ENCODE assay signal across 17 mouse cellular contexts in genomic region chr5:123347985-123348384, GRCm38 (mm10). TPM values are rescaled to one million over a fixed set of nuclear protein-coding genes. Genes with fewer than 3 reads are reported as not detected.
A peak's percentile ranks its signal among the peaks of the same experiment; 100 is the strongest.
DNase-seq lines count a peak whose midpoint lies in the region; ATAC-seq and TF ChIP-seq lines count a peak whose summit lies in the region.
"Had no signal": no experiment of that assay in that cellular context is flagged by ENCODE, and none has a peak within 500 bp of the region (broad histone marks: within the 10 kb centered on the region; RNA-seq: fewer than 3 reads in every experiment).

No protein-coding gene starts in this region.

- H3K4me2 ChIP-seq in hindbrain, embryonic 13.5 days, result peak overlapping the region; percentile 92
- H3K4me2 ChIP-seq in hindbrain, embryonic 11.5 days (replicated peaks; ENCODE audit: low read depth, low read length), result no peak overlapping the region
- peak overlapping the region; percentile 20; the same call in 1 of the 2 replicates for H3K4me2 ChIP-seq in forebrain, embryonic 15.5 days (replicated peaks)
- H3K4me2 ChIP-seq: heart, embryonic 11.5 days; liver, embryonic 11.5 days; lung, embryonic 14.5 days had no signal

- no peak overlapping the region for H3K9ac ChIP-seq in hindbrain, embryonic 13.5 days
- H3K9ac ChIP-seq in hindbrain, embryonic 11.5 days (ENCODE audit: low read depth, low read length), result no peak overlapping the region
- H3K9ac ChIP-seq in forebrain, embryonic 15.5 days (replicated peaks), result no peak overlapping the region
- H3K9ac ChIP-seq: lung, embryonic 14.5 days had no signal

- peaks cover 19% of the 10 kb centered on the region for H3K36me3 ChIP-seq in hindbrain, embryonic 13.5 days
- 0 out of 2 replicates have a peak, but pooled peaks cover 2% of the 10 kb centered on the region for H3K36me3 ChIP-seq in hindbrain, embryonic 11.5 days (ENCODE audit: control insufficient read depth, insufficient read depth, low read length)
- H3K36me3 ChIP-seq in embryonic facial prominence, embryonic 10.5 days (replicated peaks), result peaks cover 55% of the 10 kb centered on the region
- H3K36me3 ChIP-seq in forebrain, embryonic 15.5 days, result 0 out of 2 replicates have a peak, but pooled peaks cover 3% of the 10 kb centered on the region

- peaks cover 65% of the 10 kb centered on the region for H3K4me1 ChIP-seq in hindbrain, embryonic 13.5 days (replicated peaks)
- 0 out of 2 replicates have a peak, but pooled peaks cover 5% of the 10 kb centered on the region for H3K4me1 ChIP-seq in hindbrain, embryonic 11.5 days (replicated peaks; ENCODE audit: control insufficient read depth, insufficient read depth, low read length)
- H3K4me1 ChIP-seq in embryonic facial prominence, embryonic 10.5 days, result peaks cover 61% of the 10 kb centered on the region
- peaks cover 56% of the 10 kb centered on the region for H3K4me1 ChIP-seq in forebrain, embryonic 15.5 days

- WGBS in hindbrain, embryonic 13.5 days, result 85% methylated on average over 2 of the region's 2 CpGs
- WGBS in hindbrain, embryonic 11.5 days, result 93% methylated on average over 2 of the region's 2 CpGs
- 86% methylated on average over 2 of the region's 2 CpGs for WGBS in embryonic facial prominence, embryonic 10.5 days
- WGBS in forebrain, embryonic 15.5 days, result 70% methylated on average over 2 of the region's 2 CpGs

- no peaks in the 10 kb centered on the region for H3K27me3 ChIP-seq in hindbrain, embryonic 13.5 days
- no peaks in the 10 kb centered on the region for H3K27me3 ChIP-seq in hindbrain, embryonic 11.5 days (ENCODE audit: control insufficient read depth, insufficient read depth, low read length)
- no peaks in the 10 kb centered on the region for H3K27me3 ChIP-seq in embryonic facial prominence, embryonic 10.5 days (replicated peaks; ENCODE audit: low read depth, poor library complexity, severe bottlenecking)
- H3K27me3 ChIP-seq in forebrain, embryonic 15.5 days, result no peaks in the 10 kb centered on the region

- no peaks in the 10 kb centered on the region for H3K9me3 ChIP-seq in hindbrain, embryonic 13.5 days
- no peaks in the 10 kb centered on the region for H3K9me3 ChIP-seq in hindbrain, embryonic 11.5 days (ENCODE audit: control insufficient read depth, low read length)
- H3K9me3 ChIP-seq in embryonic facial prominence, embryonic 10.5 days, result no peaks in the 10 kb centered on the region
- no peaks in the 10 kb centered on the region for H3K9me3 ChIP-seq in forebrain, embryonic 15.5 days

- no peak overlapping the region for H3K4me3 ChIP-seq in hindbrain, embryonic 13.5 days
- H3K4me3 ChIP-seq in hindbrain, embryonic 11.5 days (ENCODE audit: low read depth, low read length), result no peak overlapping the region
- H3K4me3 ChIP-seq in layer of hippocampus, adult 2 months, result no peak overlapping the region
- H3K4me3 ChIP-seq in embryonic facial prominence, embryonic 10.5 days, result no peak overlapping the region; the same call in 1 of the 2 replicates
- H3K4me3 ChIP-seq in forebrain, embryonic 15.5 days, result no peak overlapping the region

- TF ChIP-seq CTCF in layer of hippocampus, adult 2 months (conservative IDR thresholded peaks at IDR 0.05), result peak; percentile 34

- no peak for ATAC-seq in hindbrain, embryonic 13.5 days (ENCODE audit: low FRiP score)
- no peak for ATAC-seq in hindbrain, embryonic 11.5 days (ENCODE audit: low FRiP score)
- no peak for ATAC-seq in forebrain, embryonic 15.5 days (replicated peaks)

- DNase-seq in hindbrain, embryonic 11.5 days (ENCODE audit: low spot score), result no peak
- no peak for DNase-seq in layer of hippocampus, adult 2 months (ENCODE audit: low spot score in 2 of 2)
- no peak for DNase-seq in layer of hippocampus, postnatal 14 days (ENCODE audit: low spot score in 2 of 2)
- DNase-seq in embryonic facial prominence, embryonic 10.5 days (ENCODE audit: low spot score), result no peak
- DNase-seq in lung, postnatal 14 days, result no peak
- DNase-seq: adrenal gland, postnatal 36 days; cerebellum, adult 11-12 months; cerebellum, postnatal 36 days; heart, postnatal 14 days; lung, embryonic 14.5 days; lung, postnatal 4 days; right cerebral cortex, adult 18-20 months had no signal

- no peak overlapping the region for H3K27ac ChIP-seq in hindbrain, embryonic 13.5 days
- H3K27ac ChIP-seq in hindbrain, embryonic 11.5 days (ENCODE audit: low read depth, low read length), result no peak overlapping the region
- H3K27ac ChIP-seq in layer of hippocampus, adult 2 months, result no peak overlapping the region
- peak overlapping the region; percentile 71; the same call in 1 of the 2 replicates for H3K27ac ChIP-seq in embryonic facial prominence, embryonic 10.5 days (replicated peaks)
- peak overlapping the region; percentile 18; the same call in 1 of the 2 replicates for H3K27ac ChIP-seq in forebrain, embryonic 15.5 days (replicated peaks)
- H3K27ac ChIP-seq: stomach, postnatal 0 days had no signal

RNA-seq across cellular contexts. Expression of gene Bcl7a, which starts 4.4 kb away (rescaled TPM):
- polyA plus RNA-seq in hindbrain, embryonic 13.5 days (2015; fragmentation: Nextera tagmentation; extraction: Ambion mirVana), result 47.1 and 48.6 TPM in 2 replicates
- polyA plus RNA-seq in hindbrain, embryonic 11.5 days (2014; fragmentation: Nextera tagmentation; extraction: Ambion mirVana), result 56.8 and 63.7 TPM in 2 replicates
- total RNA-seq in layer of hippocampus, adult 2 months (2021), result 10 to 100 TPM; 67.4 to 70.2 TPM
- total RNA-seq in layer of hippocampus, postnatal 14 days (2021), result 10 to 100 TPM; 66.9 TPM
- polyA plus RNA-seq in embryonic facial prominence, embryonic 10.5 days (2016; fragmentation: Nextera tagmentation; extraction: Ambion mirVana), result 41.7 and 42.8 TPM in 2 replicates
- 80.6 and 89.3 TPM in 2 replicates for polyA plus RNA-seq in forebrain, embryonic 15.5 days (2015; fragmentation: Nextera tagmentation; extraction: Ambion mirVana)

RNA-seq across cellular contexts. Expression of gene Mlxip, which starts 46.6 kb away (rescaled TPM):
- 18.4 and 19.5 TPM in 2 replicates for polyA plus RNA-seq in hindbrain, embryonic 13.5 days (2015; fragmentation: Nextera tagmentation; extraction: Ambion mirVana)
- 16.8 and 18.2 TPM in 2 replicates for polyA plus RNA-seq in hindbrain, embryonic 11.5 days (2014; fragmentation: Nextera tagmentation; extraction: Ambion mirVana)
- total RNA-seq in layer of hippocampus, adult 2 months (2021), result 10 to 100 TPM; 17.7 to 18.3 TPM
- 10 to 100 TPM; 22.9 to 25.2 TPM for total RNA-seq in layer of hippocampus, postnatal 14 days (2021)
- polyA plus RNA-seq in embryonic facial prominence, embryonic 10.5 days (2016; fragmentation: Nextera tagmentation; extraction: Ambion mirVana), result 18.6 and 20.8 TPM in 2 replicates
- polyA plus RNA-seq in forebrain, embryonic 15.5 days (2015; fragmentation: Nextera tagmentation; extraction: Ambion mirVana), result 16.9 and 17.0 TPM in 2 replicates

Comparison
In these comparisons a context has a peak if more than half of its experiments do, and no peak if none do; other contexts are left out.
1. H3K27ac ChIP-seq: peak in embryonic facial prominence, embryonic 10.5 days (single experiment) and forebrain, embryonic 15.5 days (single experiment); none in hindbrain, embryonic 13.5 days (single experiment), hindbrain, embryonic 11.5 days (single experiment) and layer of hippocampus, adult 2 months (single experiment).